Mouse (Mus musculus) MEL (cell line): ENCODE data around the gene Vti1a. TPM values are rescaled to one million over a fixed set of nuclear protein-coding genes. Genes with fewer than 3 reads are reported as not detected.

Experiments
- DNase-seq: peaks from one replicate; pipeline ENCODE4 v3.0.0; 2011; ENCODE audit warnings: low read depth, low spot score
- H3K27ac ChIP-seq: 2 replicates; pipeline ENCODE4 v1.5.1; 2012; ENCODE audit warnings: low read depth, mild to moderate bottlenecking, control low read depth, low read length, moderate library complexity; ENCODE audit not compliant: control insufficient read depth
- H3K27me3 ChIP-seq, 2 experiments: fragments of 150-350 bp in 1 of 2; sonication (generic) in 1 of 2; 2 replicates each; pipeline ENCODE4 v1.6.1; 2012; ENCODE audit warnings: low read length in 2 of 2, mild to moderate bottlenecking in 2 of 2, improper control_type of control experiment in 1 of 2, moderate library complexity in 1 of 2; ENCODE audit not compliant: insufficient read depth in 2 of 2, control insufficient read depth in 1 of 2
- H3K36me3 ChIP-seq, 2 experiments: 2 replicates each; pipeline ENCODE4 v1.6.1; 2012 to 2014; ENCODE audit warnings: low read length in 2 of 2, improper control_type of control experiment in 1 of 2, inconsistent platforms in 1 of 2, mild to moderate bottlenecking in 1 of 2; ENCODE audit not compliant: insufficient read depth in 2 of 2, control insufficient read depth in 1 of 2
- H3K4me1 ChIP-seq, 2 experiments: fragments of 150-350 bp in 1 of 2; sonication (generic) in 1 of 2; 2 replicates each; pipeline ENCODE4 v1.6.1; 2012; ENCODE audit warnings: low read length in 2 of 2, improper control_type of control experiment in 1 of 2, mild to moderate bottlenecking in 1 of 2; ENCODE audit not compliant: insufficient read depth in 2 of 2, control insufficient read depth in 1 of 2
- H3K4me3 ChIP-seq, 2 experiments: fragments of 150-350 bp in 1 of 2; sonication (generic) in 1 of 2; 2 replicates each; pipeline ENCODE4 v1.5.1; 2012; ENCODE audit warnings: low read depth in 2 of 2, low read length in 2 of 2, mild to moderate bottlenecking in 2 of 2, moderate library complexity in 2 of 2, control low read depth in 1 of 2, improper control_type of control experiment in 1 of 2; ENCODE audit not compliant: control insufficient read depth in 1 of 2, insufficient read depth in 1 of 2
- H3K79me2 ChIP-seq: 2 replicates; pipeline ENCODE4 v1.6.1; 2012; ENCODE audit warnings: mild to moderate bottlenecking, low read length, moderate library complexity; ENCODE audit not compliant: control insufficient read depth, poor library complexity, insufficient read depth
- H3K9ac ChIP-seq: 2 replicates; pipeline ENCODE4 v1.6.1; 2012; ENCODE audit warnings: low read depth, mild to moderate bottlenecking, control low read depth, low read length, moderate library complexity; ENCODE audit not compliant: control insufficient read depth, poor library complexity, severe bottlenecking
- H3K9me3 ChIP-seq: fragments of 150-350 bp; sonication (generic); replicated peaks from 2 replicates; pipeline ENCODE4 v1.6.1; 2012; ENCODE audit warnings: mild to moderate bottlenecking, low read length, improper control_type of control experiment, moderate library complexity; ENCODE audit not compliant: insufficient read depth
- CHD1 ChIP-seq: IDR thresholded peaks from 2 replicates; pipeline ENCODE4 v1.6.1; 2012; ENCODE audit warnings: low read depth, mild to moderate bottlenecking, inconsistent platforms, low read length, improper control_type of control experiment
- E2F4 ChIP-seq: IDR thresholded peaks from 2 replicates; pipeline ENCODE4 v1.6.1; 2011; ENCODE audit warnings: low read depth, low read length, improper control_type of control experiment, borderline replicate concordance
- GABPA ChIP-seq: IDR thresholded peaks from 2 replicates; pipeline ENCODE4 v1.6.1; 2012; ENCODE audit warnings: low read depth, mild to moderate bottlenecking, inconsistent platforms, low read length, improper control_type of control experiment, moderate library complexity
- HCFC1 ChIP-seq: IDR thresholded peaks from 2 replicates; pipeline ENCODE4 v1.6.1; 2012; ENCODE audit warnings: low read depth, mild to moderate bottlenecking, inconsistent platforms, low read length, improper control_type of control experiment, moderate library complexity
- KAT2A ChIP-seq: conservative IDR thresholded peaks from 2 replicates; pipeline ENCODE4 v1.6.1; 2012; ENCODE audit warnings: low read depth, low read length, improper control_type of control experiment, inconsistent platforms
- MAFK ChIP-seq: IDR thresholded peaks from 2 replicates; pipeline ENCODE4 v1.6.1; 2011; ENCODE audit warnings: low read depth, mild to moderate bottlenecking, low read length, improper control_type of control experiment, borderline replicate concordance
- NELFE ChIP-seq: IDR thresholded peaks from 2 replicates; pipeline ENCODE4 v1.6.1; 2011; ENCODE audit warnings: low read depth, low read length, improper control_type of control experiment
- NRF1 ChIP-seq: IDR thresholded peaks from 2 replicates; pipeline ENCODE4 v1.6.1; 2014; ENCODE audit warnings: low read depth, mild to moderate bottlenecking, inconsistent platforms, low read length, improper control_type of control experiment, moderate library complexity; ENCODE audit not compliant: poor library complexity, insufficient read depth, severe bottlenecking
- POLR2A ChIP-seq, 2 experiments: IDR thresholded peaks; 2 replicates each; pipeline ENCODE4 v1.6.1; 2011 to 2012; ENCODE audit warnings: low read length in 2 of 2, mild to moderate bottlenecking in 2 of 2, control low read depth in 1 of 2, improper control_type of control experiment in 1 of 2, low read depth in 1 of 2, moderate library complexity in 1 of 2; ENCODE audit not compliant: control insufficient read depth in 1 of 2, insufficient read depth in 1 of 2, poor library complexity in 1 of 2
- POLR2AphosphoS2 ChIP-seq: IDR thresholded peaks from 2 replicates; pipeline ENCODE4 v1.6.1; 2011; ENCODE audit warnings: low read length, improper control_type of control experiment
- SIN3A ChIP-seq: IDR thresholded peaks from 2 replicates; pipeline ENCODE4 v1.6.1; 2012; ENCODE audit warnings: low read length, improper control_type of control experiment, inconsistent platforms
- TBP ChIP-seq: IDR thresholded peaks from 2 replicates; pipeline ENCODE4 v1.8.0; 2011; ENCODE audit warnings: low read depth, low read length, improper control_type of control experiment
- USF1 ChIP-seq: IDR thresholded peaks from 2 replicates; pipeline ENCODE4 v1.6.1; 2014; ENCODE audit warnings: low read depth, mild to moderate bottlenecking, inconsistent platforms, low read length, improper control_type of control experiment, moderate library complexity
- ZC3H11A ChIP-seq: IDR thresholded peaks from 2 replicates; pipeline ENCODE4 v1.6.1; 2012; ENCODE audit warnings: low read depth, mild to moderate bottlenecking, inconsistent platforms, low read length, improper control_type of control experiment
- ZMIZ1 ChIP-seq: IDR thresholded peaks from 2 replicates; pipeline ENCODE4 v1.6.1; 2012; ENCODE audit warnings: low read depth, mild to moderate bottlenecking, inconsistent platforms, low read length, improper control_type of control experiment, moderate library complexity
- polyA plus RNA-seq, 2 experiments: library from polyadenylated mRNA; stranded (reverse) in 1 of 2; unstranded in 1 of 2; fragments of >175 nt in 1 of 2; fragments of >200 nt in 1 of 2; gene quantifications; 2 replicates each; pipeline versions ENCODE4 v1.2.1 to v1.2.4; 2012; ENCODE audit warnings: low replicate concordance in 2 of 2, low read depth in 1 of 2; ENCODE audit not compliant: insufficient read length in 2 of 2, insufficient read depth in 1 of 2, missing spikeins in 1 of 2
- total RNA-seq: library from RNA; depleted of rRNA; stranded (reverse); fragments of 300-350 nt; gene quantifications from 2 replicates; pipeline ENCODE4 v1.2.3, GENCODE M21; 2012

The Vti1a gene
- total and polyA plus RNA-seq, 3 experiments, result 37.2 to 119 (median 42.8) TPM

- H3K4me3 ChIP-seq, result no peak overlapping the region
- H3K9ac ChIP-seq, result no peak overlapping the region
- TF ChIP-seq USF1 (no peak), KAT2A (no peak), HCFC1 (no peak), MAFK (no peak), NRF1 (no peak), ZMIZ1 (no peak), GABPA (no peak), SIN3A (no peak), ZC3H11A (no peak), POLR2A (IDR thresholded peaks at IDR 0.05; ENCODE audit: control insufficient read depth in 1 of 2, insufficient read depth in 1 of 2, low read depth in 1 of 2, low read length in 2 of 2, poor library complexity in 1 of 2) (no peak), NELFE (no peak), CHD1 (no peak), E2F4 (no peak), POLR2AphosphoS2 (no peak), TBP (no peak)
- no peak for DNase-seq
- no peaks in the 10 kb centered on the region; a peak in 1 of 4 replicates for H3K36me3 ChIP-seq
- no peak overlapping the region for H3K27ac ChIP-seq
- H3K79me2 ChIP-seq, result no peaks in the 10 kb centered on the region
- H3K9me3 ChIP-seq, result no peaks in the 10 kb centered on the region
- no peaks in the 10 kb centered on the region for H3K27me3 ChIP-seq
- no peaks in the 10 kb centered on the region for H3K4me1 ChIP-seq
Observed at GRCm38 (mm10) chr19:55662521-55663223, 346.6 kb downstream of the Vti1a start.

GRCm38 (mm10) chr19:55667787-55668186 is 351.7 kb downstream of the Vti1a start:
- no peak overlapping the region for H3K4me3 ChIP-seq
- no peak for TF ChIP-seq MAFK
- H3K9ac ChIP-seq, result no peak overlapping the region
- no peaks in the 10 kb centered on the region for H3K79me2 ChIP-seq
- no peaks in the 10 kb centered on the region for H3K9me3 ChIP-seq
- no peaks in the 10 kb centered on the region; a peak in 1 of 4 replicates for H3K36me3 ChIP-seq
- H3K4me1 ChIP-seq, result no peaks in the 10 kb centered on the region
- DNase-seq, result no peak
- no peak overlapping the region for H3K27ac ChIP-seq
- peaks cover 0 to 7% of the 10 kb centered on the region in 2 experiments; a peak in 1 of 4 replicates for H3K27me3 ChIP-seq
